Mouse (Mus musculus) liver, postnatal 0 days (tissue): ENCODE data around the gene Slc19a3. TPM values are rescaled to one million over a fixed set of nuclear protein-coding genes. Genes with fewer than 3 reads are reported as not detected.

ENCODE experiments used
- ATAC-seq: fragments of 200-750 bp; cut with Nextera tagmentation; 2 replicates; pipeline ENCODE4 v1.8.0; 2017; ENCODE audit warnings: mild to moderate bottlenecking, moderate library complexity
- DNase-seq: peaks from one replicate; pipeline ENCODE4 v3.0.0-alpha.2; 2016
- H3K27ac ChIP-seq: fragments of 300-500 bp; sonication (generic); 2 replicates; pipeline ENCODE4 v1.5.1; 2014; ENCODE audit warnings: antibody characterized with exemption, moderate library complexity, mild to moderate bottlenecking, low read depth
- H3K27me3 ChIP-seq: fragments of 300-500 bp; sonication (generic); 2 replicates; pipeline ENCODE4 v1.6.1; 2014; ENCODE audit warnings: low read length, control low read depth, mixed read lengths; ENCODE audit not compliant: insufficient read depth
- H3K36me3 ChIP-seq: fragments of 300-500 bp; sonication (generic); replicated peaks from 2 replicates; pipeline ENCODE4 v1.6.1; 2014; ENCODE audit warnings: mild to moderate bottlenecking, control low read depth, low read length, moderate library complexity, mixed read lengths; ENCODE audit not compliant: insufficient read depth
- H3K4me1 ChIP-seq: fragments of 300-500 bp; sonication (generic); 2 replicates; pipeline ENCODE4 v1.6.1; 2014; ENCODE audit warnings: antibody characterized with exemption, mild to moderate bottlenecking, control low read depth; ENCODE audit not compliant: insufficient read depth
- H3K4me2 ChIP-seq: fragments of 300-500 bp; sonication (generic); 2 replicates; pipeline ENCODE4 v1.6.1; 2014; ENCODE audit warnings: low read depth, mild to moderate bottlenecking, low read length, moderate library complexity, mixed read lengths
- H3K4me3 ChIP-seq: fragments of 300-500 bp; sonication (generic); 2 replicates; pipeline ENCODE4 v1.5.1; 2014; ENCODE audit warnings: low read depth, low read length
- H3K9ac ChIP-seq: fragments of 300-500 bp; sonication (generic); replicated peaks from 2 replicates; pipeline ENCODE4 v1.6.1; 2014; ENCODE audit warnings: mild to moderate bottlenecking, moderate library complexity
- H3K9me3 ChIP-seq: fragments of 300-500 bp; sonication (generic); 2 replicates; pipeline ENCODE4 v1.6.1; 2016; ENCODE audit warnings: mild to moderate bottlenecking, control low read depth, low read length, mixed read lengths
- CTCF ChIP-seq: sonication (generic); IDR thresholded peaks from 2 replicates; pipeline ENCODE4 v1.5.1; 2016; ENCODE audit warnings: antibody characterized with exemption, low read depth
- EP300 ChIP-seq: IDR thresholded peaks from 2 replicates; pipeline ENCODE4 v1.6.1; 2016; ENCODE audit warnings: antibody characterized with exemption, low read depth, mild to moderate bottlenecking
- WGBS: fragments of 180-500 bp; shearing (Covaris S2); extraction: QIAGEN DNeasy Blood & Tissue Kit; methylation state at CpG from one replicate; pipeline ENCODE4 v1.1.7; 2014; ENCODE audit not compliant: insufficient replicate concordance; 5-methylcytosine and 5-hydroxymethylcytosine counted together
- polyA plus RNA-seq: library from polyadenylated mRNA; unstranded; fragments of >200 nt; fragmentation: Nextera tagmentation; extraction: Ambion mirVana; gene quantifications from 2 replicates; pipeline ENCODE4 v1.2.1, GENCODE M21; 2015

The Slc19a3 gene
- polyA plus RNA-seq, 1 experiment from 2014 or later: not detected

DNA sequence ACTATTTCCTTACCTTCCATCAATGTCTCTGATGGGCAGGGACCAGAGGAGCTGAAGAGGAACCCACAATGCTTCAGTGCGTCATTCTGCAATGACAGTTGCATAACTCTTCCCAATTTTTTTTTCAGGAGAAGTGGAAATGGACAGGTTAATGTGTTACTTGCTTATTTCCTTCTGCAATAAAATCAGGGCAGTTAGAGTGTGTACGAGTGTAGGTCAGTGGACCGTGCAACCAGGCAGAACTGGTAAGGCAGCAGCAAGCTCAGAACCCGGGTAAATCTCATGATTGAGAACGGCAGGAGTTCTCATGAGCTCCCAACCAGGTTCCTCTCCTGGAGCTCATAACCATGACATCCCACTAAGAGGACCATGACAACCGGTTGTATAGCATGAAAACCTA is 46.2 kb downstream of the Slc19a3 start:
- DNase-seq (no peak), ATAC-seq (no peak)
- 66% methylated on average over 6 of the region's 6 CpGs for WGBS
- H3K9me3 ChIP-seq: no peaks in the 10 kb centered on the region
- no peaks in the 10 kb centered on the region for H3K36me3 ChIP-seq
- H3K4me2 ChIP-seq: no peak overlapping the region
- no peak for TF ChIP-seq CTCF
- TF ChIP-seq EP300: no peak
- no peaks in the 10 kb centered on the region for H3K27me3 ChIP-seq
- H3K9ac ChIP-seq: no peak overlapping the region
- no peak overlapping the region for H3K4me3 ChIP-seq
- H3K4me1 ChIP-seq: no peaks in the 10 kb centered on the region
- no peak overlapping the region for H3K27ac ChIP-seq

DNA sequence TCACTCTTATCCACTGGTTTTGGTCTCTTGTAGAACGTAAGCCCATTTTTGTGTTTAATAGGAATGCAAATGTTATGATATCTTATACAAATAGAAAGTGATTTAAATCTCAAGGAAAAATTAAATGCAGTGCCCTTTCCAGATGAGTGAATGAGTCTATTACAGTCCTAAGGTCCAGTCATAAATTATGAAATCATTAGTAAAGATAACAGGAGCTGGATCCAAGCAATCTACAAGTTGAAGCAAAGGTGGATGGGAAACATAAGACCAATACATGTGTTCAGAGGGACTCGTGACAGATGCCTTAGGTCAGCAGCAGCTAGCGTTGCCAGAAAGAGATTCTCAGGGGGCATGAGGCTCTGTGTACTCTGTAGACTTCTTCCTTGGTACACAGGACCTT is 46.7 kb downstream of the Slc19a3 start:
- no peaks in the 10 kb centered on the region for H3K36me3 ChIP-seq
- WGBS: 69% methylated on average over 3 of the region's 3 CpGs
- no peak for ATAC-seq
- no peak overlapping the region for H3K9ac ChIP-seq
- H3K4me2 ChIP-seq: no peak overlapping the region
- no peak overlapping the region for H3K27ac ChIP-seq
- no peaks in the 10 kb centered on the region for H3K4me1 ChIP-seq
- H3K4me3 ChIP-seq: no peak overlapping the region
- H3K9me3 ChIP-seq: no peaks in the 10 kb centered on the region
- no peak for DNase-seq
- TF ChIP-seq EP300 (no peak), CTCF (no peak)
- no peaks in the 10 kb centered on the region for H3K27me3 ChIP-seq

- no peak for TF ChIP-seq EP300
- no peak for TF ChIP-seq CTCF
- ATAC-seq: no peak
- Histone ChIP-seq H3K4me1 (no peaks in the 10 kb centered on the region), H3K27ac (no peak overlapping the region), H3K27me3 (no peaks in the 10 kb centered on the region), H3K4me2 (no peak overlapping the region), H3K4me3 (no peak overlapping the region), H3K36me3 (no peaks in the 10 kb centered on the region), H3K9ac (no peak overlapping the region), H3K9me3 (no peaks in the 10 kb centered on the region)
- 69% methylated on average over 4 of the region's 4 CpGs for WGBS
- DNase-seq: no peak
Measured at GRCm38 (mm10) chr1:82991062-82991461, 47.2 kb downstream of the Slc19a3 start.

- Histone ChIP-seq H3K4me3 (no peak overlapping the region), H3K27ac (no peak overlapping the region), H3K9me3 (no peaks in the 10 kb centered on the region), H3K4me1 (no peaks in the 10 kb centered on the region), H3K4me2 (no peak overlapping the region), H3K9ac (no peak overlapping the region), H3K27me3 (no peaks in the 10 kb centered on the region), H3K36me3 (no peaks in the 10 kb centered on the region)
- WGBS: 28% methylated on average over 4 of the region's 4 CpGs
- DNase-seq: no peak
- no peak for ATAC-seq
- TF ChIP-seq EP300 (no peak), CTCF (peak; percentile 83)
Measured at GRCm38 (mm10) chr1:82987530-82988198, 50.6 kb downstream of the Slc19a3 start.

GRCm38 (mm10) chr1:82986738-82987137 is 51.5 kb downstream of the Slc19a3 start:
- no peak overlapping the region for H3K9ac ChIP-seq
- 79% methylated on average over 6 of the region's 6 CpGs for WGBS
- H3K4me3 ChIP-seq: no peak overlapping the region
- no peak overlapping the region for H3K27ac ChIP-seq
- no peaks in the 10 kb centered on the region for H3K36me3 ChIP-seq
- no peak for ATAC-seq
- DNase-seq: no peak
- no peaks in the 10 kb centered on the region for H3K27me3 ChIP-seq
- no peak overlapping the region for H3K4me2 ChIP-seq
- H3K9me3 ChIP-seq: no peaks in the 10 kb centered on the region
- TF ChIP-seq CTCF (no peak), EP300 (no peak)
- H3K4me1 ChIP-seq: no peaks in the 10 kb centered on the region

GRCm38 (mm10) chr1:82977840-82978239 is 60.4 kb downstream of the Slc19a3 start:
- ATAC-seq: no peak
- no peak for DNase-seq
- H3K4me1 ChIP-seq: no peaks in the 10 kb centered on the region
- TF ChIP-seq EP300 (no peak), CTCF (no peak)
- no peaks in the 10 kb centered on the region for H3K27me3 ChIP-seq
- H3K36me3 ChIP-seq: no peaks in the 10 kb centered on the region
- no peak overlapping the region for H3K27ac ChIP-seq
- no peak overlapping the region for H3K4me3 ChIP-seq
- no peaks in the 10 kb centered on the region for H3K9me3 ChIP-seq
- H3K4me2 ChIP-seq: no peak overlapping the region
- H3K9ac ChIP-seq: no peak overlapping the region

- Histone ChIP-seq H3K27me3 (no peaks in the 10 kb centered on the region), H3K36me3 (no peaks in the 10 kb centered on the region), H3K9me3 (no peaks in the 10 kb centered on the region), H3K27ac (no peak overlapping the region), H3K4me1 (no peaks in the 10 kb centered on the region), H3K4me3 (no peak overlapping the region), H3K9ac (no peak overlapping the region), H3K4me2 (no peak overlapping the region)
- 38% methylated on average over 5 of the region's 5 CpGs for WGBS
- no peak for ATAC-seq
- TF ChIP-seq EP300: no peak
- no peak for TF ChIP-seq CTCF
- no peak for DNase-seq
Measured at GRCm38 (mm10) chr1:82975750-82976149, 62.5 kb downstream of the Slc19a3 start.
